Mouse (Mus musculus) MEL (cell line): ENCODE results near the gene Def8. TPM values are rescaled to one million over a fixed set of nuclear protein-coding genes. Genes with fewer than 3 reads are reported as not detected.
"Not testable (repeated sequence)": the region's sequence is repeated elsewhere in the genome, so short reads cannot be mapped to it uniquely, and the experiment has no call there.

ENCODE experiments used
- DNase-seq: peaks from one replicate; pipeline ENCODE4 v3.0.0; 2011; ENCODE audit warnings: low read depth, low spot score
- H3K27ac ChIP-seq: 2 replicates; pipeline ENCODE4 v1.5.1; 2012; ENCODE audit warnings: low read depth, mild to moderate bottlenecking, control low read depth, low read length, moderate library complexity; ENCODE audit not compliant: control insufficient read depth
- H3K27me3 ChIP-seq, 2 experiments: fragments of 150-350 bp in 1 of 2; sonication (generic) in 1 of 2; 2 replicates each; pipeline ENCODE4 v1.6.1; 2012; ENCODE audit warnings: low read length in 2 of 2, mild to moderate bottlenecking in 2 of 2, improper control_type of control experiment in 1 of 2, moderate library complexity in 1 of 2; ENCODE audit not compliant: insufficient read depth in 2 of 2, control insufficient read depth in 1 of 2
- H3K36me3 ChIP-seq, 2 experiments: 2 replicates each; pipeline ENCODE4 v1.6.1; 2012 to 2014; ENCODE audit warnings: low read length in 2 of 2, improper control_type of control experiment in 1 of 2, inconsistent platforms in 1 of 2, mild to moderate bottlenecking in 1 of 2; ENCODE audit not compliant: insufficient read depth in 2 of 2, control insufficient read depth in 1 of 2
- H3K4me1 ChIP-seq, 2 experiments: fragments of 150-350 bp in 1 of 2; sonication (generic) in 1 of 2; 2 replicates each; pipeline ENCODE4 v1.6.1; 2012; ENCODE audit warnings: low read length in 2 of 2, improper control_type of control experiment in 1 of 2, mild to moderate bottlenecking in 1 of 2; ENCODE audit not compliant: insufficient read depth in 2 of 2, control insufficient read depth in 1 of 2
- H3K4me3 ChIP-seq, 2 experiments: fragments of 150-350 bp in 1 of 2; sonication (generic) in 1 of 2; 2 replicates each; pipeline ENCODE4 v1.5.1; 2012; ENCODE audit warnings: low read depth in 2 of 2, low read length in 2 of 2, mild to moderate bottlenecking in 2 of 2, moderate library complexity in 2 of 2, control low read depth in 1 of 2, improper control_type of control experiment in 1 of 2; ENCODE audit not compliant: control insufficient read depth in 1 of 2, insufficient read depth in 1 of 2
- H3K79me2 ChIP-seq: 2 replicates; pipeline ENCODE4 v1.6.1; 2012; ENCODE audit warnings: mild to moderate bottlenecking, low read length, moderate library complexity; ENCODE audit not compliant: control insufficient read depth, poor library complexity, insufficient read depth
- H3K9ac ChIP-seq: 2 replicates; pipeline ENCODE4 v1.6.1; 2012; ENCODE audit warnings: low read depth, mild to moderate bottlenecking, control low read depth, low read length, moderate library complexity; ENCODE audit not compliant: control insufficient read depth, poor library complexity, severe bottlenecking
- H3K9me3 ChIP-seq: fragments of 150-350 bp; sonication (generic); replicated peaks from 2 replicates; pipeline ENCODE4 v1.6.1; 2012; ENCODE audit warnings: mild to moderate bottlenecking, low read length, improper control_type of control experiment, moderate library complexity; ENCODE audit not compliant: insufficient read depth
- BHLHE40 ChIP-seq: IDR thresholded peaks from 2 replicates; pipeline ENCODE4 v1.6.1; 2012; ENCODE audit warnings: low read depth, mild to moderate bottlenecking, inconsistent platforms, low read length, improper control_type of control experiment, borderline replicate concordance
- CHD2 ChIP-seq: IDR thresholded peaks from 2 replicates; pipeline ENCODE4 v1.6.1; 2011; ENCODE audit warnings: low read length, improper control_type of control experiment
- CTCF ChIP-seq, 3 experiments: IDR thresholded peaks in 2 of 3; conservative IDR thresholded peaks in 1 of 3; 2 replicates each; pipeline ENCODE4 v1.5.1; 2011 to 2012; ENCODE audit warnings: low read length in 3 of 3, low read depth in 2 of 3, mild to moderate bottlenecking in 2 of 3, improper control_type of control experiment in 1 of 3, inconsistent platforms in 1 of 3, mixed read lengths in 1 of 3, moderate library complexity in 1 of 3; ENCODE audit not compliant: control insufficient read depth in 1 of 3, insufficient read depth in 1 of 3, poor library complexity in 1 of 3, severe bottlenecking in 1 of 3
- E2F4 ChIP-seq: IDR thresholded peaks from 2 replicates; pipeline ENCODE4 v1.6.1; 2011; ENCODE audit warnings: low read depth, low read length, improper control_type of control experiment, borderline replicate concordance
- EP300 ChIP-seq, 2 experiments: IDR thresholded peaks; 2 replicates each; pipeline ENCODE4 v1.6.1; 2011; ENCODE audit warnings: improper control_type of control experiment in 2 of 2, low read length in 2 of 2, low read depth in 1 of 2, mild to moderate bottlenecking in 1 of 2
- ETS1 ChIP-seq: IDR thresholded peaks from 2 replicates; pipeline ENCODE4 v1.6.1; 2012; ENCODE audit warnings: low read depth, mild to moderate bottlenecking, inconsistent platforms, low read length, improper control_type of control experiment, moderate library complexity
- HCFC1 ChIP-seq: IDR thresholded peaks from 2 replicates; pipeline ENCODE4 v1.6.1; 2012; ENCODE audit warnings: low read depth, mild to moderate bottlenecking, inconsistent platforms, low read length, improper control_type of control experiment, moderate library complexity
- MAFK ChIP-seq: IDR thresholded peaks from 2 replicates; pipeline ENCODE4 v1.6.1; 2011; ENCODE audit warnings: low read depth, mild to moderate bottlenecking, low read length, improper control_type of control experiment, borderline replicate concordance
- MAX ChIP-seq: IDR thresholded peaks from 2 replicates; pipeline ENCODE4 v1.6.1; 2011; ENCODE audit warnings: low read length, improper control_type of control experiment
- MAZ ChIP-seq: IDR thresholded peaks from 2 replicates; pipeline ENCODE4 v1.6.1; 2012; ENCODE audit warnings: low read depth, mild to moderate bottlenecking, inconsistent platforms, low read length, improper control_type of control experiment
- MEF2A ChIP-seq: IDR thresholded peaks from 2 replicates; pipeline ENCODE4 v1.6.1; 2014; ENCODE audit warnings: low read depth, mild to moderate bottlenecking, inconsistent platforms, low read length, improper control_type of control experiment; ENCODE audit not compliant: poor library complexity, insufficient replicate concordance, severe bottlenecking; ENCODE audit errors: extremely low read depth
- MYC ChIP-seq: IDR thresholded peaks from 2 replicates; pipeline ENCODE4 v1.6.1; 2011; ENCODE audit warnings: low read depth, mild to moderate bottlenecking, low read length, improper control_type of control experiment, moderate library complexity
- POLR2A ChIP-seq, 2 experiments: IDR thresholded peaks; 2 replicates each; pipeline ENCODE4 v1.6.1; 2011 to 2012; ENCODE audit warnings: low read length in 2 of 2, mild to moderate bottlenecking in 2 of 2, control low read depth in 1 of 2, improper control_type of control experiment in 1 of 2, low read depth in 1 of 2, moderate library complexity in 1 of 2; ENCODE audit not compliant: control insufficient read depth in 1 of 2, insufficient read depth in 1 of 2, poor library complexity in 1 of 2
- POLR2AphosphoS2 ChIP-seq: IDR thresholded peaks from 2 replicates; pipeline ENCODE4 v1.6.1; 2011; ENCODE audit warnings: low read length, improper control_type of control experiment
- POLR2AphosphoS5 ChIP-seq: IDR thresholded peaks from 2 replicates; pipeline ENCODE4 v1.6.1; 2012; ENCODE audit warnings: low read depth, borderline replicate concordance, mild to moderate bottlenecking, inconsistent platforms, low read length, moderate library complexity, mixed read lengths
- RCOR1 ChIP-seq: IDR thresholded peaks from 2 replicates; pipeline ENCODE4 v1.6.1; 2012; ENCODE audit warnings: low read depth, mild to moderate bottlenecking, inconsistent platforms, low read length, improper control_type of control experiment
- SMC3 ChIP-seq: IDR thresholded peaks from 2 replicates; pipeline ENCODE4 v1.6.1; 2011; ENCODE audit warnings: low read depth, low read length, improper control_type of control experiment
- TAL1 ChIP-seq: IDR thresholded peaks from 2 replicates; pipeline ENCODE4 v1.6.1; 2012; ENCODE audit warnings: mild to moderate bottlenecking, inconsistent platforms, low read length, moderate library complexity, mixed read lengths
- TBP ChIP-seq: IDR thresholded peaks from 2 replicates; pipeline ENCODE4 v1.8.0; 2011; ENCODE audit warnings: low read depth, low read length, improper control_type of control experiment
- USF2 ChIP-seq, 2 experiments: IDR thresholded peaks; 2 replicates each; pipeline ENCODE4 v1.6.1; 2011 to 2012; ENCODE audit warnings: improper control_type of control experiment in 2 of 2, low read length in 2 of 2, borderline replicate concordance in 1 of 2, inconsistent platforms in 1 of 2, low read depth in 1 of 2, mild to moderate bottlenecking in 1 of 2; ENCODE audit not compliant: insufficient read depth in 1 of 2
- polyA plus RNA-seq, 2 experiments: library from polyadenylated mRNA; stranded (reverse) in 1 of 2; unstranded in 1 of 2; fragments of >175 nt in 1 of 2; fragments of >200 nt in 1 of 2; gene quantifications; 2 replicates each; pipeline versions ENCODE4 v1.2.1 to v1.2.4; 2012; ENCODE audit warnings: low replicate concordance in 2 of 2, low read depth in 1 of 2; ENCODE audit not compliant: insufficient read length in 2 of 2, insufficient read depth in 1 of 2, missing spikeins in 1 of 2
- total RNA-seq: library from RNA; depleted of rRNA; stranded (reverse); fragments of 300-350 nt; gene quantifications from 2 replicates; pipeline ENCODE4 v1.2.3, GENCODE M21; 2012

Def8 gene
- total and polyA plus RNA-seq, 3 experiments, result 26.0 to 34.0 TPM; not detected in 1

- no peaks in the 10 kb centered on the region for H3K9me3 ChIP-seq
- no peak overlapping the region for H3K4me3 ChIP-seq
- H3K36me3 ChIP-seq, result no peaks in the 10 kb centered on the region; a peak in 1 of 4 replicates
- H3K27ac ChIP-seq, result no peak overlapping the region
- TF ChIP-seq MEF2A (no peak), USF2 (IDR thresholded peaks at IDR 0.05; ENCODE audit: borderline replicate concordance in 1 of 2, insufficient read depth in 1 of 2, low read depth in 1 of 2, low read length in 2 of 2) (no peak), POLR2AphosphoS5 (no peak), E2F4 (no peak), POLR2AphosphoS2 (no peak), POLR2A (IDR thresholded peaks at IDR 0.05; ENCODE audit: control insufficient read depth in 1 of 2, insufficient read depth in 1 of 2, low read depth in 1 of 2, low read length in 2 of 2, poor library complexity in 1 of 2) (no peak), TBP (no peak), CHD2 (no peak), ETS1 (no peak), MAZ (no peak), BHLHE40 (no peak), HCFC1 (no peak), TAL1 (no peak), MAFK (no peak), CTCF (IDR thresholded peaks at IDR 0.05 in 2 of 3, conservative IDR thresholded peaks at IDR 0.05 in 1 of 3; ENCODE audit: control insufficient read depth in 1 of 3, insufficient read depth in 1 of 3, low read depth in 2 of 3, low read length in 3 of 3, poor library complexity in 1 of 3, severe bottlenecking in 1 of 3) (no peak), EP300 (IDR thresholded peaks at IDR 0.05; ENCODE audit: low read depth in 1 of 2, low read length in 2 of 2) (no peak), MYC (no peak)
- H3K27me3 ChIP-seq, result no peaks in the 10 kb centered on the region; a peak in 1 of 4 replicates
- H3K9ac ChIP-seq, result no peak overlapping the region
- H3K79me2 ChIP-seq, result no peaks in the 10 kb centered on the region
- DNase-seq, result no peak
- no peaks in the 10 kb centered on the region for H3K4me1 ChIP-seq
Measured at GRCm38 (mm10) chr8:123431616-123432365, 8.5 kb downstream of the Def8 start.

- Histone ChIP-seq H3K27me3 (no peaks in the 10 kb centered on the region; a peak in 1 of 4 replicates), H3K9me3 (no peaks in the 10 kb centered on the region), H3K9ac (no peak overlapping the region), H3K4me1 (no peaks in the 10 kb centered on the region), H3K79me2 (no peaks in the 10 kb centered on the region), H3K27ac (no peak overlapping the region), H3K4me3 (no peak overlapping the region), H3K36me3 (no peaks in the 10 kb centered on the region; a peak in 1 of 4 replicates)
- no peak for DNase-seq
- TF ChIP-seq MAX (no peak), SMC3 (no peak), RCOR1 (no peak)
Measured at GRCm38 (mm10) chr8:123432381-123432780, 9.1 kb downstream of the Def8 start.

- not testable (repeated sequence) for H3K27ac ChIP-seq, H3K36me3 ChIP-seq, DNase-seq, H3K4me3 ChIP-seq, H3K9me3 ChIP-seq, H3K27me3 ChIP-seq, H3K4me1 ChIP-seq, H3K79me2 ChIP-seq, H3K9ac ChIP-seq
Measured at GRCm38 (mm10) chr8:123433241-123433974, 10.1 kb downstream of the Def8 start.
